Mouse (Mus musculus): ENCODE measurements around the gene 2210407C18Rik. TPM values are rescaled to one million over a fixed set of nuclear protein-coding genes. Genes with fewer than 3 reads are reported as not detected.

2210407C18Rik gene
- polyA plus RNA-seq, 1 experiment from 2014 or later: not detected

- Histone ChIP-seq H3K36me3 (no peaks in the 10 kb centered on the region), H3K4me2 (replicated peaks) (no peak within 1 kb of the TSS), H3K9ac (replicated peaks) (no peak within 1 kb of the TSS), H3K9me3 (no peaks in the 10 kb centered on the region), H3K27ac (no peak within 1 kb of the TSS), H3K4me1 (replicated peaks) (no peaks in the 10 kb centered on the region), H3K4me3 (replicated peaks) (no peak within 1 kb of the TSS), H3K27me3 (no peaks in the 10 kb centered on the region)
- WGBS: 88% methylated on average over 6 of the region's 6 CpGs
- ATAC-seq: no peak
Measured at GRCm38 (mm10) chr11:58594814-58595213, 21.1 kb downstream of the 2210407C18Rik start, which contains the start of gene Olfr324. Olfr324 (plus strand) TSS chr11:58595114.

GRCm38 (mm10) chr11:58588620-58589250 lies 27.1 kb downstream of the 2210407C18Rik start:
- WGBS: 61% methylated on average over 3 of the region's 3 CpGs
- Histone ChIP-seq H3K9me3 (no peaks in the 10 kb centered on the region), H3K4me2 (replicated peaks) (no peak overlapping the region), H3K4me1 (replicated peaks) (no peaks in the 10 kb centered on the region), H3K27me3 (no peaks in the 10 kb centered on the region), H3K9ac (replicated peaks) (no peak overlapping the region), H3K36me3 (no peaks in the 10 kb centered on the region), H3K4me3 (replicated peaks) (no peak overlapping the region), H3K27ac (no peak overlapping the region)
- ATAC-seq: no peak

- Histone ChIP-seq H3K27me3 (no peaks in the 10 kb centered on the region), H3K36me3 (no peaks in the 10 kb centered on the region), H3K9ac (replicated peaks) (no peak overlapping the region), H3K4me3 (replicated peaks) (no peak overlapping the region), H3K9me3 (no peaks in the 10 kb centered on the region), H3K4me1 (replicated peaks) (no peaks in the 10 kb centered on the region), H3K27ac (no peak overlapping the region), H3K4me2 (replicated peaks) (no peak overlapping the region)
- 77% methylated on average over 7 of the region's 7 CpGs for WGBS
- ATAC-seq: no peak
Measured at GRCm38 (mm10) chr11:58587898-58588348, 28.0 kb downstream of the 2210407C18Rik start.

GRCm38 (mm10) chr11:58578636-58579035 lies 37.2 kb downstream of the 2210407C18Rik start:
- H3K27me3 ChIP-seq: no peaks in the 10 kb centered on the region
- H3K9ac ChIP-seq (replicated peaks): no peak overlapping the region
- H3K4me2 ChIP-seq (replicated peaks): no peak overlapping the region
- WGBS: 84% methylated on average over 8 of the region's 8 CpGs
- no peak for ATAC-seq
- H3K4me1 ChIP-seq (replicated peaks): no peaks in the 10 kb centered on the region
- H3K4me3 ChIP-seq (replicated peaks): no peak overlapping the region
- H3K27ac ChIP-seq: no peak overlapping the region
- no peaks in the 10 kb centered on the region for H3K36me3 ChIP-seq
- no peaks in the 10 kb centered on the region for H3K9me3 ChIP-seq

- no peak within 1 kb of the TSS for H3K4me3 ChIP-seq (replicated peaks)
- H3K9me3 ChIP-seq: no peaks in the 10 kb centered on the region
- H3K27me3 ChIP-seq: no peaks in the 10 kb centered on the region
- H3K9ac ChIP-seq (replicated peaks): no peak within 1 kb of the TSS
- WGBS: 89% methylated on average over 1 of the region's 1 CpGs
- no peaks in the 10 kb centered on the region for H3K36me3 ChIP-seq
- H3K4me2 ChIP-seq (replicated peaks): no peak within 1 kb of the TSS
- H3K4me1 ChIP-seq (replicated peaks): no peaks in the 10 kb centered on the region
- ATAC-seq: no peak
- no peak within 1 kb of the TSS for H3K27ac ChIP-seq
Measured at GRCm38 (mm10) chr11:58577430-58577829, 38.4 kb downstream of the 2210407C18Rik start, which contains the start of gene Olfr325. Olfr325 (plus strand) TSS chr11:58577730.

GRCm38 (mm10) chr11:58570405-58570804 lies 45.5 kb downstream of the 2210407C18Rik start, which contains the start of gene Olfr224:
Olfr224 (minus strand) TSS chr11:58570553.
- ATAC-seq: no peak
- H3K27ac ChIP-seq: no peak within 1 kb of the TSS
- H3K4me2 ChIP-seq (replicated peaks): no peak within 1 kb of the TSS
- H3K4me1 ChIP-seq (replicated peaks): no peaks in the 10 kb centered on the region
- 85% methylated on average over 5 of the region's 5 CpGs for WGBS
- no peaks in the 10 kb centered on the region for H3K27me3 ChIP-seq
- H3K9me3 ChIP-seq: no peaks in the 10 kb centered on the region
- no peak within 1 kb of the TSS for H3K9ac ChIP-seq (replicated peaks)
- H3K4me3 ChIP-seq (replicated peaks): no peak within 1 kb of the TSS
- no peaks in the 10 kb centered on the region for H3K36me3 ChIP-seq

Other genes with a start within 250 kb of the 2210407C18Rik start
- 0.73 TPM in 1 of 2 replicates, not detected in the other for gene Lypd8, start 237.0 kb downstream of the 2210407C18Rik start, polyA plus RNA-seq (2015; fragmentation: Nextera tagmentation; extraction: Ambion mirVana)
- not detected in 2 replicates for gene 1810065E05Rik, start 195.0 kb downstream of the 2210407C18Rik start, polyA plus RNA-seq (2015; fragmentation: Nextera tagmentation; extraction: Ambion mirVana)
- not detected in 2 replicates for gene Gm12253, start 183.5 kb downstream of the 2210407C18Rik start, polyA plus RNA-seq (2015; fragmentation: Nextera tagmentation; extraction: Ambion mirVana)
- gene Lypd9, start 163.2 kb downstream of the 2210407C18Rik start, polyA plus RNA-seq (2015; fragmentation: Nextera tagmentation; extraction: Ambion mirVana): not detected in 2 replicates
- not detected in 2 replicates for gene Olfr30, start 153.8 kb downstream of the 2210407C18Rik start, polyA plus RNA-seq (2015; fragmentation: Nextera tagmentation; extraction: Ambion mirVana)
- gene Olfr332, start 123.5 kb downstream of the 2210407C18Rik start, polyA plus RNA-seq (2015; fragmentation: Nextera tagmentation; extraction: Ambion mirVana): not detected in 2 replicates
- gene Olfr331, start 113.5 kb downstream of the 2210407C18Rik start, polyA plus RNA-seq (2015; fragmentation: Nextera tagmentation; extraction: Ambion mirVana): not detected in 2 replicates
- not detected in 2 replicates for gene Olfr330, start 81.2 kb downstream of the 2210407C18Rik start, polyA plus RNA-seq (2015; fragmentation: Nextera tagmentation; extraction: Ambion mirVana)
- not detected in 2 replicates for gene Olfr329-ps, start 69.7 kb downstream of the 2210407C18Rik start, polyA plus RNA-seq (2015; fragmentation: Nextera tagmentation; extraction: Ambion mirVana)
- 0.07 TPM in 1 of 2 replicates, not detected in the other for gene Olfr328, start 60.4 kb downstream of the 2210407C18Rik start, polyA plus RNA-seq (2015; fragmentation: Nextera tagmentation; extraction: Ambion mirVana)
- not detected in 2 replicates for gene Olfr224, start 45.5 kb downstream of the 2210407C18Rik start, polyA plus RNA-seq (2015; fragmentation: Nextera tagmentation; extraction: Ambion mirVana)
- gene Olfr325, start 38.3 kb downstream of the 2210407C18Rik start, polyA plus RNA-seq (2015; fragmentation: Nextera tagmentation; extraction: Ambion mirVana): not detected in 2 replicates
- not detected in 2 replicates for gene Olfr324, start 21.0 kb downstream of the 2210407C18Rik start, polyA plus RNA-seq (2015; fragmentation: Nextera tagmentation; extraction: Ambion mirVana)
- gene Olfr323, start 14.4 kb upstream of the 2210407C18Rik start, polyA plus RNA-seq (2015; fragmentation: Nextera tagmentation; extraction: Ambion mirVana): not detected in 2 replicates
- 0.07 and 0.12 TPM in 2 replicates for gene Trim58, start 24.4 kb upstream of the 2210407C18Rik start, polyA plus RNA-seq (2015; fragmentation: Nextera tagmentation; extraction: Ambion mirVana)
- not detected in 2 replicates for gene Olfr322, start 42.7 kb upstream of the 2210407C18Rik start, polyA plus RNA-seq (2015; fragmentation: Nextera tagmentation; extraction: Ambion mirVana)
- not detected in 2 replicates for gene Olfr320, start 65.0 kb upstream of the 2210407C18Rik start, polyA plus RNA-seq (2015; fragmentation: Nextera tagmentation; extraction: Ambion mirVana)
- gene Olfr319, start 83.1 kb upstream of the 2210407C18Rik start, polyA plus RNA-seq (2015; fragmentation: Nextera tagmentation; extraction: Ambion mirVana): not detected in 2 replicates
- not detected in 2 replicates for gene Olfr318, start 107.9 kb upstream of the 2210407C18Rik start, polyA plus RNA-seq (2015; fragmentation: Nextera tagmentation; extraction: Ambion mirVana)
- gene Olfr317, start 123.1 kb upstream of the 2210407C18Rik start, polyA plus RNA-seq (2015; fragmentation: Nextera tagmentation; extraction: Ambion mirVana): 0.12 and 0.23 TPM in 2 replicates
- not detected in 2 replicates for gene Olfr316, start 136.7 kb upstream of the 2210407C18Rik start, polyA plus RNA-seq (2015; fragmentation: Nextera tagmentation; extraction: Ambion mirVana)
- gene Olfr315, start 157.1 kb upstream of the 2210407C18Rik start, polyA plus RNA-seq (2015; fragmentation: Nextera tagmentation; extraction: Ambion mirVana): not detected in 2 replicates
- not detected in 2 replicates for gene Olfr314, start 166.9 kb upstream of the 2210407C18Rik start, polyA plus RNA-seq (2015; fragmentation: Nextera tagmentation; extraction: Ambion mirVana)
- gene Fam183b, start 185.9 kb upstream of the 2210407C18Rik start, polyA plus RNA-seq (2015; fragmentation: Nextera tagmentation; extraction: Ambion mirVana): 2.4 and 7.3 TPM in 2 replicates
- gene Olfr313, start 198.9 kb upstream of the 2210407C18Rik start, polyA plus RNA-seq (2015; fragmentation: Nextera tagmentation; extraction: Ambion mirVana): 0.10 TPM in 1 of 2 replicates, not detected in the other
- not detected in 2 replicates for gene Olfr312, start 213.2 kb upstream of the 2210407C18Rik start, polyA plus RNA-seq (2015; fragmentation: Nextera tagmentation; extraction: Ambion mirVana)
- not detected in 2 replicates for gene Olfr311, start 223.2 kb upstream of the 2210407C18Rik start, polyA plus RNA-seq (2015; fragmentation: Nextera tagmentation; extraction: Ambion mirVana)
- gene Gm12258, start 231.1 kb upstream of the 2210407C18Rik start, polyA plus RNA-seq (2015; fragmentation: Nextera tagmentation; extraction: Ambion mirVana): 18.5 and 21.3 TPM in 2 replicates